ENCODE assay signal across 12 mouse cellular contexts in genomic region chr10:81422661-81423217, GRCm38 (mm10). TPM values are rescaled to one million over a fixed set of nuclear protein-coding genes. Genes with fewer than 3 reads are reported as not detected.
DNase-seq lines count a peak whose midpoint lies in the region; ATAC-seq and TF ChIP-seq lines count a peak whose summit lies in the region.
"Had no signal": no experiment of that assay in that cellular context is flagged by ENCODE, and none has a peak within 500 bp of the region (broad histone marks: within the 10 kb centered on the region; RNA-seq: fewer than 3 reads in every experiment).

No protein-coding gene starts in this region.

- 73% methylated on average over 3 of the region's 3 CpGs for WGBS in heart, embryonic 13.5 days
- 57% methylated on average over 3 of the region's 3 CpGs for WGBS in cerebellum, adult 2 months

- no peak for TF ChIP-seq POLR2A in cerebellum, adult 2 months (IDR thresholded peaks at IDR 0.05; ENCODE audit: borderline replicate concordance, insufficient read depth, low read length)

- DNase-seq in adrenal gland, postnatal 14 days = peak; percentile 6
- no peak for DNase-seq in adrenal gland, postnatal 10 days
- no peak for DNase-seq in heart, postnatal 36 days
- peak; percentile 2 for DNase-seq in lung, postnatal 10 days
- DNase-seq in lung, postnatal 4 days = no peak
- DNase-seq in cerebellum, adult 2 months = peak; percentile 13 to 21
- DNase-seq: thymus, adult 2 months had no signal

- peaks cover 8% of the 10 kb centered on the region; the same call in 1 of the 2 replicates for H3K27me3 ChIP-seq in heart, embryonic 13.5 days (replicated peaks)
- no peaks in the 10 kb centered on the region for H3K27me3 ChIP-seq in cerebellum, adult 2 months (ENCODE audit: control insufficient read depth, insufficient read depth, low read length)

- intact Hi-C loops in heart, postnatal 36 days (cut with DNase I) = no loop called here

- ATAC-seq in heart, embryonic 13.5 days (ENCODE audit: extremely low read depth, insufficient number of reproducible peaks, low FRiP score, low TSS enrichment) = no peak
- ATAC-seq in monocyte, adult 5-6 weeks (replicated peaks; ENCODE audit: insufficient number of reproducible peaks, low FRiP score, low TSS enrichment, poor library complexity, severe bottlenecking) = no peak
- ATAC-seq: forebrain, embryonic 14.5 days had no signal

- peaks cover 62% of the 10 kb centered on the region for H3K4me1 ChIP-seq in heart, embryonic 13.5 days
- H3K4me1 ChIP-seq in cerebellum, adult 2 months (ENCODE audit: control insufficient read depth, insufficient read depth, low read length) = peaks cover 64% of the 10 kb centered on the region

- H3K9me3 ChIP-seq in heart, embryonic 13.5 days = no peaks in the 10 kb centered on the region
- H3K9me3 ChIP-seq: limb, embryonic 12.5 days had no signal

- H3K4me3 ChIP-seq in heart, embryonic 13.5 days = no peak overlapping the region
- no peak overlapping the region for H3K4me3 ChIP-seq in cerebellum, adult 2 months (replicated peaks; ENCODE audit: insufficient read depth, low read depth, low read length)
- H3K4me3 ChIP-seq: limb, embryonic 12.5 days had no signal

- TF ChIP-seq CTCF in cerebellum, adult 2 months (IDR thresholded peaks at IDR 0.05; ENCODE audit: borderline replicate concordance, insufficient read depth, low read depth, low read length) = no peak

- H3K4me2 ChIP-seq in heart, embryonic 13.5 days = no peak overlapping the region
- H3K4me2 ChIP-seq: limb, embryonic 12.5 days had no signal

- peaks cover 23% of the 10 kb centered on the region for H3K36me3 ChIP-seq in heart, embryonic 13.5 days

- 0 out of 2 replicates have a peak overlapping the region, but pooled peaks have one; percentile 7 for H3K9ac ChIP-seq in heart, embryonic 13.5 days

- H3K27ac ChIP-seq in heart, embryonic 13.5 days (replicated peaks) = no peak overlapping the region
- H3K27ac ChIP-seq in cerebellum, adult 2 months (ENCODE audit: insufficient read depth, low read length) = peak overlapping the region; percentile 52
- H3K27ac ChIP-seq: limb, embryonic 12.5 days had no signal

RNA-seq across cellular contexts. Expression of gene Smim24, which starts 29.9 kb away (rescaled TPM):
- total RNA-seq in adrenal gland, postnatal 14 days (2021) = 0.94 and 1.9 TPM in 2 replicates
- total RNA-seq in adrenal gland, postnatal 10 days (2021) = 1 to 10 TPM; 1.2 to 1.6 TPM
- 2.7 and 3.1 TPM in 2 replicates for polyA plus RNA-seq in heart, embryonic 13.5 days (2015; fragmentation: Nextera tagmentation; extraction: Ambion mirVana)
- 1 to 10 TPM; 2.2 to 2.4 TPM for total RNA-seq in heart, postnatal 36 days (2021)
- polyA plus RNA-seq in cerebellum, adult 2 months (2012; rRNA removed) = 1.2 and 1.7 TPM in 2 replicates
- 3.9 to 7.9 TPM (median 6.3 TPM) in 3 replicates for total RNA-seq in monocyte, adult 5-6 weeks (2017)

RNA-seq across cellular contexts. Expression of gene Nfic, which starts 32.7 kb away (rescaled TPM):
- total RNA-seq in adrenal gland, postnatal 14 days (2021) = 90.1 and 104 TPM in 2 replicates
- 100 to 1,000 TPM in 1 of 2 experiments, 10 to 100 TPM in 1; 99.9 to 129 TPM for total RNA-seq in adrenal gland, postnatal 10 days (2021)
- 56.6 and 57.4 TPM in 2 replicates for polyA plus RNA-seq in heart, embryonic 13.5 days (2015; fragmentation: Nextera tagmentation; extraction: Ambion mirVana)
- total RNA-seq in heart, postnatal 36 days (2021) = 100 to 1,000 TPM; 115 to 133 TPM
- 103 and 108 TPM in 2 replicates for polyA plus RNA-seq in cerebellum, adult 2 months (2012; rRNA removed)
- 4.1 to 7.6 TPM (median 5.1 TPM) in 3 replicates for total RNA-seq in monocyte, adult 5-6 weeks (2017)

RNA-seq across cellular contexts. Expression of gene Gm48552, which starts 33.9 kb away (rescaled TPM):
- total RNA-seq in adrenal gland, postnatal 14 days (2021) = 0.64 and 2.1 TPM in 2 replicates
- total RNA-seq in adrenal gland, postnatal 10 days (2021) = 1 to 10 TPM in 1 of 2 experiments, under 1 TPM in 1; 0.45 to 1.9 TPM
- 0.82 and 1.1 TPM in 2 replicates for polyA plus RNA-seq in heart, embryonic 13.5 days (2015; fragmentation: Nextera tagmentation; extraction: Ambion mirVana)
- total RNA-seq in heart, postnatal 36 days (2021) = under 1 TPM in 1 of 2 experiments, not detected in 1; 0.62 TPM
- 10.7 and 13.8 TPM in 2 replicates for polyA plus RNA-seq in cerebellum, adult 2 months (2012; rRNA removed)
- total RNA-seq in monocyte, adult 5-6 weeks (2017) = not detected in 3 replicates
- total RNA-seq: neutrophil, adult 5-6 weeks had no signal

RNA-seq across cellular contexts. Expression of gene Gm48551, which starts 38.5 kb away (rescaled TPM):
- total RNA-seq in adrenal gland, postnatal 14 days (2021) = 0.48 and 1.6 TPM in 2 replicates
- total RNA-seq in adrenal gland, postnatal 10 days (2021) = 1 to 10 TPM; 1.1 to 1.6 TPM
- 2.1 and 2.3 TPM in 2 replicates for polyA plus RNA-seq in heart, embryonic 13.5 days (2015; fragmentation: Nextera tagmentation; extraction: Ambion mirVana)
- 1 to 10 TPM; 1.1 to 2.0 TPM for total RNA-seq in heart, postnatal 36 days (2021)
- 10.2 and 10.8 TPM in 2 replicates for polyA plus RNA-seq in cerebellum, adult 2 months (2012; rRNA removed)
- total RNA-seq in monocyte, adult 5-6 weeks (2017) = 2.3 to 3.7 TPM in 2 of 3 replicates, not detected in the other

RNA-seq across cellular contexts. Expression of gene Dohh, which starts 38.5 kb away (rescaled TPM):
- 52.6 and 55.6 TPM in 2 replicates for total RNA-seq in adrenal gland, postnatal 14 days (2021)
- 10 to 100 TPM; 52.8 to 54.2 TPM for total RNA-seq in adrenal gland, postnatal 10 days (2021)
- polyA plus RNA-seq in heart, embryonic 13.5 days (2015; fragmentation: Nextera tagmentation; extraction: Ambion mirVana) = 69.7 and 73.6 TPM in 2 replicates
- total RNA-seq in heart, postnatal 36 days (2021) = 10 to 100 TPM; 50.3 to 52.2 TPM
- polyA plus RNA-seq in cerebellum, adult 2 months (2012; rRNA removed) = 87.7 and 93.1 TPM in 2 replicates
- 18.6 to 22.3 TPM (median 20.9 TPM) in 3 replicates for total RNA-seq in monocyte, adult 5-6 weeks (2017)

Comparison
In these comparisons a context has a peak if more than half of its experiments do, and no peak if none do; other contexts are left out.
1. DNase-seq: peak in adrenal gland, postnatal 14 days (single experiment), lung, postnatal 10 days (single experiment) and cerebellum, adult 2 months (2 of 2); none in adrenal gland, postnatal 10 days (single experiment), heart, postnatal 36 days (0 of 2) and lung, postnatal 4 days (0 of 2).
2. RNA of gene Nfic, which starts 32.7 kb away (total RNA-seq): 115 to 133 TPM in heart, postnatal 36 days, 99.9 to 129 TPM in adrenal gland, postnatal 10 days and 90.1 to 104 TPM in adrenal gland, postnatal 14 days; 4.1 to 7.6 TPM in monocyte, adult 5-6 weeks; every median in the first group is over 10 times any median in the second.